Mouse (Mus musculus) hematopoietic stem cell, adult 5-6 weeks (primary cell): ENCODE measurements around the gene Kif26a. TPM values are rescaled to one million over a fixed set of nuclear protein-coding genes. Genes with fewer than 3 reads are reported as not detected.

Experiments
- ATAC-seq, 2 experiments: fragments of 125-278 bp in 1 of 2; replicated peaks in 1 of 2; 2 replicates each; pipeline ENCODE4 v1.8.0; 2016 to 2017; ENCODE audit warnings: inconsistent platforms in 2 of 2, mild to moderate bottlenecking in 2 of 2, moderate number of reproducible peaks in 2 of 2, low read depth in 1 of 2, moderate TSS enrichment in 1 of 2; ENCODE audit not compliant: low FRiP score in 2 of 2, poor library complexity in 2 of 2, severe bottlenecking in 2 of 2, insufficient read depth in 1 of 2, low TSS enrichment in 1 of 2
- total RNA-seq: library from RNA; stranded (forward); fragments of 172-1452, 232-1000 nt; gene quantifications from 2 replicates; pipeline ENCODE4 v1.2.3, GENCODE M21; 2017

Gene Kif26a
- total RNA-seq, 1 experiment from 2014 or later = not detected

DNA sequence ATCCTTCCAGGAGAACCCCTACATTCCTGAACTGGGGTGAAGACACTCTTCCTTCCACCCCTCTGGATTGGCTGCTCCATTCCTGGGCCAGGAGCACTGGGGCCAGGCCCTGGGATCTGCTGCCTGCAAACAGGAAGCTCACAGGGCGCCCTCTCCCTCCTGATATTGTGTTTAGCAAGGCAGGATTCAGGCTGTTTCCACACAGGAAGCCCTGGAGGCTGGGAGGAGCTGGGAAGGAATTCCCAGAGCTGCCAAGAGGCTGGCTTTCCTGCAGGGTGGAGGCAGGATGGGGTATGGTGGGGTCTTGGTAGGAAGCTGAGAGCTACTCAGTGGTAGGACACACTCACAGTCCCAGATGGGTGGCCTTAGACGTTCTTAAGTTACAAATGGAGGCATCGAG is 38.4 kb downstream of the Kif26a start:
- ATAC-seq = no peak

DNA sequence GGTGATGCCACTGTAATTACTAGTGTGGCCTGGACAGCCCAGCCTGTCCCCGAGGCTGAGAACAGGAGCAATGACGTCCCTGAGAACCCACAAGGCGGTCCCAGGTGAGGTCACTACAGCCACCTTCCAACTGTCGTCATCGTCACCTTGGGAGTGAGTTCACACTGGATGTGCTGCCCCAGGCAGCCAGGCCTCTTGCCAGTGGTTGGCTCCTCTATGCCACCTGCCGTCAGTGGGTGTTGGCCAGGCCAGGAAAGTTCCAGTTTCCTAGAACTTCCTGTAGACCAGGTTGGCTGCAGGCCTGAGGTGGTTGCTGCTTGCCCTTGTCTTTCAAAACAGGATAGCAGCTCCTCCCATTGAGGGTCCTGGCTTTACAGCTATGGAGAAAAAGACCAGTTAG is 40.9 kb downstream of the Kif26a start:
- ATAC-seq = no peak

DNA sequence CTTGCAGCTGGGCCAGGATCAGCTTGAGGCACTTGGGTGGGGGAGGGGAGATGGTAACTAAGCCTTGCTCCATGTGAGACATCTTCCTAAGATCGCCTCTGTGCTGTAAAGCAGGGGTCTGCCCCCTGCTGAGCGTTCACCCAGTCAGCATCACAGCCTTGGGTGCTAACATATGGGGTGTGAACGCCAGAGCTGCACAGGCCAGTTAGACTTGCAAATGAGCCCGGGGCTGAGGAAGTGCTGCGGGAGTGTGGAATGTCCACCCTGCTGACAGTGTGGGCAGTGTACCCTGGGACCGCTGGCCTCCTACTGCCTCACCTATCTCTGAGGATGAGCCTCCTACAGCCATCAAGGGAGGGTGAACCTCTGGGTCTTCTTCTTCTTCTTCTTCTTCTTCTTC is 45.7 kb downstream of the Kif26a start:
- ATAC-seq = no peak

DNA sequence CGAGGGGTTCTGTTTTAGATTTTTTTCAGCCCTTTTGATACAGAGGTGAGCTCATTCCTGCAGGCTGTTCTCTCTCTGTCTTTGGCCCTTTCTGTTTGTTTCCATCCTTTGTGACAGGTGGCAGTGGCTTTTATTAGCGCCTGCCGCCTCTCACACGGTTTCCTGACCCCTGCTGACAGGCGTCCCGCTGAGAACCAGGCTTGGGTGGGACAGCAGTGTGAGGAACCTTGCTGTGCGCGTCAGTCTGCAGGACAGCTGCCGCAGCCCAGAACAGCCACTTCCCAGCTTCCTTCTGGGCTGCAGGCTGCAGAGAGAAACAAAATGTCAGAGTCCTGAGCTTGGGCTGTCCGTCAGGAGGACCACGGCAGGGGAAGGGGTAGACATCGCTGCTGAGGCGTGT is 49.0 kb downstream of the Kif26a start:
- peak in 1 of 2 experiments; percentile 7; a peak in 1 of 4 replicates for ATAC-seq

DNA sequence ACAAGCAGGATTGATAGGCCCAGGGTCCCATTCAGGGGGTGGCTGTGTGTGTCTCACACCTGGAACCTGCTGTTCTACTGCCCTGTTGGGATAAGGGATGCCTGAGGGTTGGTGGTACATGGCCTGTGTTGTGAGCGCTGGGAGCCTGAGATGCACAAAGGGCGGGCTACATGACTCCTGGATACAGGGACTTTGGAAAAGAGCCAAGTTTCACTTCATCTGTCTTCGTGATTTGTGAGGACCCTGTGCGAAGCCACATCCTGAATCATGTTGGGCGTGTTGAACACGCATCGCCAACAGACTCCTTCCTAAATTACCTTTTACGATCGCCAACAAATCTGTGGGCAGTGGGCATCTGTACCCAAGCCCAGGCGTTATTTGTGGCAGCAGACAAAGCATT is 50.6 kb downstream of the Kif26a start:
- ATAC-seq = no peak

DNA sequence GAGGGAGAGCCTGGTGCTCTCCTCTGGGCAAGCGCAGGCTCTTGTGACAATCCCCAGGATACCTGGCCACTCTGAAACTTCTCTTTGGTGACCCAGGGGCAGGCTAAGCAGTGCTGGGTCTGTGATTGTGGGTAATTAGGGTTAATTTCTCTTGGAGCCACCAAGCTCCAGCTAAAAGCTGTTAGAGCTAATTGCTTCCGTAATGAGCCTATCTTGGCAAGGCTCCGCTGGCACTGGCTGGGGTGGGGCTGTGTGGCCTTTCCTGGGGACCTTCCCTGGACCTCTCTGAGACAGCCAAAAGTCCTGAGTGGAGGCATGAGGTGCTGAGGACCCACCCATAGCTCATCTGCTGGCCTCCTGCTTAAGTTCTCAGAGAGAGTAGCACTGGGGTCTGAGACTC is 53.4 kb downstream of the Kif26a start:
- no peak for ATAC-seq

DNA sequence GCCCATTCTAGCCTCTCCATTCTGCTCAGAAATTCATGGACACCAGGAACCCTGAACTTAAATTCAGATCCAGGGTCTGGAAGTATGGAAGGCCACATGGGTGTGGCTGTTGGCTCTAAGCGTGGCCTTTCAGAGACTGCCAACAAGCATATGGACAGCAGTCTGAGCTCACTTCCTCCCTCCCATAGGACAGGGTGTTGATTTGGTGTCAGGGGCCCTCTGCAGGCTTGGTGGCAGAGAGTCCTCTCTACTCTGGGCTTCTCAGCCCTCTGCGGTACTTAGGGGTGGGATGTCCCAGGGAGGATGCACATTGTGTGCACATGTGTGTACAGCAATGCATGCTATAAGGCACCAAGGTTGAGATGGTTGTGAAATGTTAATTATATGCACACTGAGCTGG is 54.0 kb downstream of the Kif26a start:
- ATAC-seq = no peak

DNA sequence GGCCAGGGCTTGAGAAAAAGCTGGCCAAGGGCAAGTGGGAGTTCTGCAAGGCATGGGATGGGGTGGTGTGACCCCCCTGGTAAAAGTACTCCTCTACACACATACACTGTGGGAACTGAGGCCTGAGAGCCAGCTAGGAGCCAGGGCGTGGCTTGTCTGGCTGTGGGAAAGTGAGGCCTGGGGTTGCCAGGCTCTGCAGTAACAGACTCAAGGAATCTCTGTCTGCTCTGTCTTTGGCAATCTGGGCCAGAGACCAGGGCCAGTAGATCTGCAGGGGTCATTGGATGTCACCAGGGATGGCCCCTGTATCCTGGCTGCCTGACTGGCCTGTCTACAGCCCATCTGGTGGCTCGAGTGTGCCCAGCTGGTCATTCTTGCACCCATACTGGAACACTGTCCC is 61.2 kb downstream of the Kif26a start:
- ATAC-seq = no peak

DNA sequence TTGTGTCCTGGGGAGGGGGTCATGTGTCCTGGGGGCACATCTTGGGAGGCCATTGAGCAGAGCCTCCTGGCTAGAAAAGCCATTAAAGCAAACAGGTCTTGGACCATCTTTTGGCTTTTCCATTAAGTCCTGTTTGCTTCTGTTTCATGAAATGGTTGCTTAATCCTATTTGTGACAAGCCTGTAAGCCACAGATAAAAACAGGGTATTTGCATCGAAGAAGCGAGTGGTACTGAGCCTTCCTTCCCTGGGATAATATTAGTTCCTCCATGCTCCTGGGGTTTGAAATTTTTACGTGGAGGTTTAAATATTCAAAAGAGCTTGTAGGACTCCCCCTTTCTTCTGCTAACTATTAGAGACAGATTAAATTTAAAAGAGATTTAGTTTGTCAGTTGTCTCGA is 61.7 kb downstream of the Kif26a start:
- ATAC-seq = no peak

DNA sequence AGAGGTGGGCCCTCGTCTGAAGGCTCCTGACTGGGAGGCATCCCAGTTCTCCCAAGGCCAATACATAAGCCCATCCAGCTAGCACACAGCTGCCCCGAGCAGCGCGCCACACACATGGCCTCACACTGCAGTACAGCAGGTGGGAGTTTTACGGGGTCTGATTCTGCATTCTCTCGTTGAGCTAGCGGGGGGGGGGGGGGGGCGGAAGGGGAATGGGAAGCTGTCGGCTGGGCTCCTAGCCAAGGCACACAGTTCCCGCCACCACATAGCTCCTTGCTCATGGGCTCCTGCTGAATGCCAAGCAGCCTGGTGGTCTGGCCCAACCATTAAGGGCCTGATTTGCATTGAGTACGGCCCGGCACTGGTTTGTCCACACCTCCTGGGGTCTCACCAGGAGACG is 64.6 kb downstream of the Kif26a start:
- no peak for ATAC-seq

DNA sequence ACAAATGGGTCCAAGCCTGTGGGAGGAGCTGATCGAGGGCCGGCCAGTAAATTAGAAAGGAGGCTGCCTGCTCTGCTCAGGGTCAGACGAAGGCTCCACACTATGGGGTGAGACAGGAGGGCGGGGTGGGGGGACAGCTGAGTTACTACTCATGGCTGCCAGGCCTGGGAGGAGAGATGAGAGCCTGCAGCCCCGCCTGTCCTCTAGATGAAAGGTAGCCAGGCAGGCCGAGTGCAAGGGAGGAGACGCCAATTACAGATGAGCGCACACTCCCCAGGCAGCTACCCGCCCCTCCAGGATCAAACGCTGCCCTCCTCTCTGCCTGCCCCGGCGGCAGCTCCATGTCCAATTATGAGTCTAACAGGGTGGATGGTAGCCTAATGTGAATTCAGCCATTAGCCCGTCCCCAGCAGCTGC is 68.4 kb downstream of the Kif26a start:
- ATAC-seq = no peak

DNA sequence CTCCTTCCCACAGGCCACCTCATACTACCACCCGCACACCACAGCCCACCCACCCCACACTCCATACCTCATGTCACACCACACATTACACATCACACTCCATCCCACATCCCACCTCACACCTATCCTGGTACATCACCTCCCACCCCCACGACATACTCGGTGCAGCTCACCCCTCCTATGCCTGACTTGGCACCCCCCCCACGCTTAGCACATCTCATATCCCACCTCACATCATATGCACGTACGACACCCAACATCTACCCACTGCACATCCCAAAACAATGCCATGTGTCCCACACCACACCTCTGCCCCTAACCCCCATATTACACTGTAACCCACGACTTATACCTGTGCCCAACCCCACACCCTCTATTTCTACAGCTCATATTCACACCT is 69.5 kb downstream of the Kif26a start:
- ATAC-seq = no peak

DNA sequence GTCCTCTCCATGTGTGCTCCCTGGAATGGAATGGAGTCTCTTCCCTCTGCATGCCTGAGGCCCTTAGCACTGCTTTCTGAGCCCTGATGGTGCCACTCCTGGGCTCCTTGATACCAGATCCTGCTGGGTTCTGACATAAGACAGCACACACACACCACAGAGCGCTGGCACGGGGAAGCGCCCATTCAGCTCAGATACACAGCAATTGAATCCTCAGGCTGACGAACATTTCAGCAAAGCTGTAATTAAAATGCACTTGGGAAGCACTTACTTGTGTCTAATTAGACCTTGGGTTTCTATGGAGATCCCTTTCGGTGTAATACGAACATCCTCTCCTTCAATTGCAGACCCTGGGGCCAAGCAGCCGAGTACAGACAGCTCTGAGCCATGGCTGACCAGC is 71.0 kb downstream of the Kif26a start:
- no peak for ATAC-seq

DNA sequence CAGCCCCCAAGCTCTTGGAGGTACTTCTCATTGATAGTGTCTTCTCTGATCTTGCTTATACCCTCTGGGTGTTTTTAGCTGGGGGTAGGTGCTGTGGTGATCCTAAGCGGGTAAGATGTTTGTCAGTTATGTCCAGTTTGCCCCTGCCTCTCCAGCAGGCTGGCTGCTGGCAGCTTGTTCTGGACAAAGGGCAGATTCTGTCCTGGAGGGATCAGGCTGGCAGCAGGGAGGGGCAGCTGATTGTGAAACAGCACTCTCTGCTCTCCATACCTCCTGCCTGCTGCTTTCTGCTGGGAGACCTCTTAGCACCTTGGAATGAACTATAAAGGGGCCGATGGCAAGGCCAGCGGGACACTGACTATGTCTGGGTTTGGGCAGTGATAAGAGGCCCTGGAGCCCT is 71.7 kb downstream of the Kif26a start:
- ATAC-seq = no peak

DNA sequence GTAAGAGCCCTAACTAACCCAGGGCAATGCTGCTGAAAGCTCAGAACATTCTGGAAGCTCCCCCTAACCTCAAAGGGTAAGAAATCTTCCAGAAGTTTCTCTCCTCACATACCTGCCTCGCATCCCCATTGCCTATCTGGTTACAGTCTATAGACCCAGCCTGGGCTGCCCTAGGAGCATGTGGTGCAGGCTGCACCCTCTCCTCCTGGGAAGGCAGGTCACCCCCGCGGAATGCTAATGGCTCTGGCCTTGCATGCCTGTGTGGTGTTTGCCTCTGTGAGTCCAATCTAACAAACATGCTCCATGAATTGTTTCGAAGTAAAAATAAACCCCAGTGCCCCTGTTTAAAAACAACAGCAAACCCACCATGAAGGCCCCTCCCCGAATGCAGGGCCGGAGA is 75.3 kb downstream of the Kif26a start:
- ATAC-seq = no peak

DNA sequence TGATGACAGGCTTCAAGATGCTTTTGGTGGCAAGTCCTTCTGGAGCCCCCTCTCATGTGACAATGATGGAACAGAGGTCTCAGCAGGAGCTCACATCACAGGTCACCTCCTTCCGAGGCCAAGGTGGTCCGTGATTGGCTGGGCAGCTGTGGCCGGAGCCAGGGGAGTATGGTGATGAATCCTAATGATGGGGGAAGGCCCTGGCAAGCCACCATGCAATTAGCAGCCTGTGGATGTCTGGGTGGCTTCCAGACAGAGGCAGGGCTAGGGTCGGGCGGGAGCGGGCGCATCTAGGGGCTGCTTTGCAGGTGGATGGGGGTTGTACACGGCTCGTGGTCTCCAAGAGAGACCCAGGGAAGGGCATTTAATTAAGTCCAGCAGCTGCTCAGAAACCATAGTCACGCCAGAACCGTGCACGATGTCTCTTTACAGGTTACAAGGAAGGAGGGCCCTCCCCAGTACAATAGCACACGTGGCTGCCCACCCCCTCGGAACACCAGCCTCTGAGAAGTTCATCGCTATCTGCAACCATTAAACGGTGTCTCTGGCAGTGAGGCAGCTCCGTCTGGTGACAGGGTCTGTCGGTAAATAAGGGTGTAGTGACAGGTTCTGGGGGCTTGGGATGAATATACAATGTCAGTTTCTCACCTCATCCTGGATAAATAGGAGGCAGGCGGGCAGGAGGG is 75.9 kb downstream of the Kif26a start:
- ATAC-seq = no peak

DNA sequence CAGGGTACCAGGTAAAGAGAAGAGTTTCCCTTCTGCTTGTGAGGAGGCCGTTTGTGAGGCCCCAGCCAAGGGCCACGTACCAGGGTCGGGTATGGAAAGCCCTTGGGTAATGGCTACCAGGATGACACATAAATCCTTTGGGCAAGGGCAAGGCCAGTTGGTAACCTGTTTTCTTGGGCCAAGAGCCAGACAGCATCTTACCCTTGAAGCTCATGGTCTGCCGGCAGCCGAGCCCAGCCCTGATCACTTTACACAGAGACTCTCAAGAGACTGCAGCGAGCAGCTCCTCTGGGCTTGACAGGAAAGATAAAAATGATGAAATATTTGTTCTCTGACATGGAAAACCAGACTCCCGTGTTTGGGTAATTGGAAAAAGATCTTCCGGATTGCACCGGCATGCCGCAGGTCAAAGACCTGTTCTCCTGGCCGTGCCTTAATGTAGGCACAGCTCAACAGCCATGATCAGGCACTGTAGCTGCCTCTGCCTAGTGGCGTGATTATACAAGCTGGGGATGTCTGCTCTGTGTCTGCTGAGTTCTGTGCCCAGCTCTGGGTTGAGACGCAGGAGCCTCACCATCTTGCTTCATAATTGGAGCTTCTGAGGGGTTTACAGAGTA is 77.8 kb downstream of the Kif26a start:
- ATAC-seq = no peak

DNA sequence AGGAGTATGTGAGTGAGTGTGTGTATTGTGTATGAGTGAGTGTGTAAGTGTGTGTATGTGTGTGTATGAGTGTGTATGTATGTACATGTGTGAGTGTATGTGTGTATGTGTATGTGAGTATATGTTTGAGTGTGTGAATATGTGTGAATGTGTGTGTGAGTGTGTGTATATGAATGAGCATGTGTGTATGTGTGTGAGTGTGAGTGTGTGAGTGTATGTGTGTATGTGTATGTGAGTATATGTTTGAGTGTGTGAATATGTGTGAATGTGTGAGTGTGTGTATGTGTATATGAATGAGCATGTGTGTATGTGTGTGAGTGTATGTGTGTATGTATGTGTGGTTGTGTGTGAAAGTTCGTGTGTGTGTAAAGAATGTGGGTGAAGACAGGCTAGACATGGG is 80.2 kb downstream of the Kif26a start:
- no peak for ATAC-seq

DNA sequence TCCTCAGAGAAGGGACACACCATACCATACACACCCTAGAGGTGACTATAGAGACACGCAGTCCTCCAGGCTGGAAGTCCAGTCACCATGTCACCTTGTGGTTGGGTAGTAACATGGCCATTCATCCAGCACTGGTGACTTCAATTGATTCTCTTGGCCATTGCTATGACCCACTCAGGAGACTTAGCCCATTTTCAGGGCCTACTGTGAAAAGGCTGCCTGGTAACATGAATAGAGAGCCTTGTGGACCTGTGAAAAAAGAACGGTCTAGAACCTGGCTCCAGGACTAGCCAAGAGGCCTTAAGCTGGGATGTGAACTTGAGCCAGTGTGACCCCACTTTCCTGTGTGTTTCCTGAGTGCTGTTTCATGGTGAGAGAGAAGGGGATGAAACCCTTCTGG is 80.6 kb downstream of the Kif26a start:
- no peak for ATAC-seq
